Mouse (Mus musculus) urinary bladder, postnatal 10 days (tissue): ENCODE data around the gene Ahrr.

Experiments used
- DNase-seq: peaks from one replicate; pipeline ENCODE4 v3.0.0; 2022; ENCODE audit warnings: low spot score

The Ahrr gene

DNA sequence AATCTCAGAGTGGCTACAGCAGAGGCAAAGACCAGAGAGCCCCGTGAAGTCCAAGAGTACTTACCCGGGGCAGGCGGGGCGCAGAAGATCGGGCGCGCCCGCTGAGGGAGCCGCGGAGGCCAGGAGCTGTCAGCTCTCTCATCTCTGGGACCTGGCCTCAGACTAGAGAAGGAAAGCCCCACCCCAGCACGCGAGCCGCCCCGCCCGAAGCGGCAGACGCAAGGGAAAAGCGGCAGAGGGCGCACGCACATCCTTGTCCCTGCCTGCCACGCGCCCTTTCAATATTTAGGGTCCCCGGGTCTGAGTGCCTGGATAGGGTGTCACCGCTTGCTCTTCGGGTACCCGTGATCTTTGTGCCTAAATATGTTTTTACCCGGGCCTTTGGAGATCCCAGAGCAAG is at the start of gene Ahrr:
TSS of gene Ahrr (minus strand) at position 165 of the 400 bp plus-strand sequence.
- no peak for DNase-seq

- DNase-seq = no peak
These were observed 48.9 kb upstream of the Ahrr start for GRCm38 (mm10) chr13:74341036-74341435.

- DNase-seq = no peak
These were observed 37.2 kb upstream of the Ahrr start for GRCm38 (mm10) chr13:74329321-74329720.

GRCm38 (mm10) chr13:74317170-74317849 is 25.2 kb upstream of the Ahrr start, which contains the start of gene Pdcd6:
TSS of gene Pdcd6 (minus strand) at chr13:74317580.
- DNase-seq = peak; percentile 56

DNA sequence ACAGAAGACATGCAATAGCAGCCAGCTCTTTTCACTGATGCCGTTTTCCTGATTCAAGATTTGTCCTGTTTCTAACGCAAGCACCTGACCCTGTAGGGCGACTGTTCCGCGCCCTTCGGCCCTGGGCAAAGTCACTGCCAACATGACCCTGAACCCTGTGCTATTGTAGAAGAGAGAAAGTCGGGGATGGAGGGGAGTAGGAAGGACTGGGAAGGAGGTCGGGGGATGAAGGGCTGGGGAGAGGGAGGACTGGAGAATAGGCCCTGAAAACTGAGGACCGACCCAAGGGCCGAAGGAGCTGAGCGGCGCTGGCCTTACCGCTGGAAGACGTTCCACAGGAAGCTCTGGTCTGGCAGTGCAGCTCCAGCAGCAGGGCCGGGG is 24.6 kb upstream of the Ahrr start:
- no peak for DNase-seq

DNA sequence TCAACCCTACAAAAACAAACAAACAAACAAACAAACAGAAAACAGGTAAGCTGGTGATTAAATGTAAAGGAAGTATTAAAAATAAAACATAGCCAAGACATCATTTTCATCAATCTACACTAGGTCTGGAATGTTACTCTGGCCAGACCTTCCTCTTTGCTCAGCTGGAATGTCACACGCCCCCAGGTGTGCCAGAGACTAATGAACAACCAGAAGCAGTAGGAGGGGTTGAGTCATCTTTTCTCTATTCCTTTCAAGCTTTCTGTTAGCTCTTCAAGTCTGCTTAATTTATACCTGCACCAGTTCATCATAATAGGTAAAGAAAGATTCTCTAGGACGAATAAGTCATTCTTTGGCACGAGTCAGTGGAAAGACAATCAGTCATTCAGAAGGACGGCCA is 24.3 kb upstream of the Ahrr start:
- no peak for DNase-seq

- DNase-seq = no peak
These were observed 22.5 kb upstream of the Ahrr start for GRCm38 (mm10) chr13:74314616-74315015.

GRCm38 (mm10) chr13:74305780-74306179 is 13.6 kb upstream of the Ahrr start:
- DNase-seq = no peak

DNA sequence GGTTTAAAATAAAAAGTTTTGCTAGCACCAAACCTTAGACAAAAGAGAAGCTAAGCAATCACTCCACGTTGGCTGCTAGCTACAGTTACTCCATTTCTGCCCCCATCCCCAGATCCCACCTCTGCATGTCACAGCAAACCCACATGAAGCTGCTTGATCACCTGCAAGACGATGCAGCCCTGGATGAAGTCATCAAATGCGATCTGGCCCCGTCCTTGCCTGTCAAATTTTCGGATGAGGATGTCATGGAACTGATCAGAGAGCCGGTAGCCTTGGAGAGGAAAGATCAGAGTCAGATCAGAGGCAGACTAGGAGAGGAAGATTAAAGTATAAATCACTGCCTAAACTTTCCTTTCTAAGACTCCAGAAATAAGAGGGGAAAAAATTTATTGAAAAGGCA is 13.2 kb upstream of the Ahrr start:
- DNase-seq = no peak

DNA sequence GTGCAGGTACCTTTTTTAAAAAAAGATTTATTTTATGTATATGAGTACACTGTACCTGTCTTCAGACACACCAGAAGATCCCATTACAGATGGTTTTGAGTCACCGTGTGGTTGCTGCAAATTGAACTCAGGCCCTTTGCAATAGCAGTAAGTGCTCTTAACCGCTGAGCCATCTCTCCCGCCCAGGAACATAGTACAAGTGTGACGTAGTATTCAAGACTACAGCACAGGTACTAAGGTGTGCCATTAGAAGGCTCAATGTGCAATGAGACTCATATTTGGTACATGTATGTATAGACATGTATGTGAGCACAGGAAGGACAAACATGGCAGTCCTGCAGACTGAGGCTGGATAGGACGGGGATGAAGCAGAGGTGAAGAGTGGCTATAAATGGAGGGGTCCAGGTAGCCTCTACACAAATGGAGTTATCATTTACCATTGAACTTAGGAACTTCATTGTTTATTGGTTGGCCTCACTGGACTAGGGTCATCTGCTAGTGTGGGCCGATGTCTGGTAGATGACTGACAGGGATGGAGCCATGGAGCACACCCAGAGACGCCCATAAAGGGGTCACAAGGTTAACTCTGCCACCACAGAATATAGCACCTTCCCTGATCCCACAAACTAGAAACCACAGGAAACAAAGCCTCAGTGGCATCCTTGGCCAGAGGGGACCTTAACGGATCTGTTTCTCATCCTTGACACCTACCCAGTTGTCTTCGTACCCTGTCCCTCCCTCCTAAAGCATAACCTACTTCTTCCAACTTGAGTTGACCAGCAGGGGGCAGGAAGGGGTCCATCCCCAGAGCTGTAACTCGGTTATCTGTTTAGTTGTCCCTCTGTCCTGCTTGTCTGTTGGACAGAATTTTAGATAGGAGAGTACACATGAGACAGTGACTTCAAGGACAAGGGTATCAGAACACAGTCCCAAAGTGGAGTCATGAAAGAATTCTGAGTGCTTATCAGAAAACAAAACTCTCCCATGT is 10.2 kb upstream of the Ahrr start:
- DNase-seq = no peak

DNA sequence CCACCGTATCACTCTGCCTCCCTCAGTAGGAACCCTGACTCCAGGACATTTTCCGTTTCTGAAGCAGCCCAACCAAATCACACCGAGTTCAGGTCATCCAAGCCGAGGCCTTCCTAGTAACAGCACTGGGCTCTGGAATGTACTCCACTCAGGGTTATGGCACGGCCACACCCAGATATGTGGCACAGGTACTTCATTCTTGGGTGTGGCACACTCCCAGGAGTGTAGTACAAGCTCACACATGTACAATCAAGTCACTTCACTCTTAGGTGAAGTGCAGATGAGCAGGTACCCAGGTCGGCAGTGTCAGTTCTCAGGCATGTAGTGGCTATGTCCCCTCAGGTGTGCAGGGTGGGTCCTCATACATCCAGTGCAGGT is 9.5 kb upstream of the Ahrr start:
- no peak for DNase-seq

DNA sequence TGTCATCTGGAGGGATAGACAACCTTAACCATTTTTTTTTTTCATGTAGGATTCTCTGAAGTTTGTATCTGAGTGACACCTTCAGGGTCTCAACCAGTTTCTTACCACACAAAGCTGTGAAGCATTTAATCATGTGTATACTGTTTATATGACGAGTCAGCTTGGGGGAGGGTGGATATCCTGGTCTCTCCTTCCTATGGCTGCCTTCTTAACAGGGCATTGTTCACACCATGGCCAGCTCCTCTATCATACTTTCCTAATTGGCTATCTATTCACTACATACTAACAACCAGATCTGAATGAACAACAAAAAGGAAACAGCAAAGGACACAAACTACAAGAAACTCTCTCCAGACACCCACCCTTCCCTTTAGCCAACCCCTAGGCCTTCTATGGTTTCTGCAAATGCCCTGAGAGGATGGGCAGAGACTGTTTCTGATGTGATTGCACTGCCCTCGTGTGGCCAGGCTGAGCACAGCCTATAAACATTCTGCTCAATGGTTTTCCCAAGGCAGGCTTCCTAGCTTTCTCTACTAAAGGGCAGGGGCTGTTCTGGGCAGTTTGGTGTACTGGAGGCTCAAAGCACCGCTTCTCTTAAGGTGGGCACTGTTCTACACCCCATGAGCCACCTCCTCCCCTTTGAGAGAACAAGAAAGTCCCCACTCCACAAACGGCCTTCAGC is 8.9 kb upstream of the Ahrr start:
- peak; percentile 22 for DNase-seq

DNA sequence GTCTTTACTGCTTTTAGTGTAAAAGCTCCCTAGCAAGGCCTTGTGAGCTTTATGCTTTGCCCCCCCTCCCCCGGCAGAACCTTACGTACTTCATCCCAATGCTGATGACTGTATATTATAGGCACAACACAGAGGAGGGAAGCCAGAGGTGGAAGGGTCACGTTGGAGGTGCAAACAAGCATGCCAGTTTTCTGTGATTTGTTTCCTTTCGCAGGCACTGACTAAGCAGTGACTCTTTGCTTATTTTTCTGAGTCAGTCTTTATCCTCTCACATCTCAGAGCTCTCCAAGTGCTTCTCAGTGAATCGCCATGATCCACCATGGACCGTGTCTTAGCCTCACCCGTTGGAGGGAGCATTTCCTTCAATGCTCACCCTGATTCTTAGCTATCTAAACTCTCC is 4.2 kb upstream of the Ahrr start:
- no peak for DNase-seq

GRCm38 (mm10) chr13:74289646-74290045 is 2.5 kb downstream of the Ahrr start:
- DNase-seq = no peak

- DNase-seq = no peak
These were observed 9.8 kb downstream of the Ahrr start for GRCm38 (mm10) chr13:74282299-74282698.

DNA sequence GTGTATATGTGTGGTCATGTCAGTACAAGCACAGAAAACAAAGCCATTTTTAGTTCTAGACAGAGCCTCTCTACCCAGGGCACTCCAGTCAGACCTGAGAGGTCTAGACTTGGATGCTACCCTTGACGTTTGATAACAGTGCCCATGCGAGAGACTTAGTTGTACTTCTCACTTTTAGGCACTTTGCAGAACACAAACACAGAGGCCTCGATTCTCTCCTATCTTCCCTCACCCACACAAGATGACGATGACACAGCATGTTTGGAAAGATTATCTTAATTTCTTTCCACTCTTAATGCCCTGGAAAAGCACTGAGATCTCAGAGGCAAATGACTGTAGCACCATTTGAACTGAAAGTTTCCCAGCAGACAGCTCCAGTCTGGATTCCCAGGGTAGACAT is 16.4 kb downstream of the Ahrr start:
- DNase-seq = no peak

- no peak for DNase-seq
These were observed 31.7 kb downstream of the Ahrr start for GRCm38 (mm10) chr13:74260231-74260992.

DNA sequence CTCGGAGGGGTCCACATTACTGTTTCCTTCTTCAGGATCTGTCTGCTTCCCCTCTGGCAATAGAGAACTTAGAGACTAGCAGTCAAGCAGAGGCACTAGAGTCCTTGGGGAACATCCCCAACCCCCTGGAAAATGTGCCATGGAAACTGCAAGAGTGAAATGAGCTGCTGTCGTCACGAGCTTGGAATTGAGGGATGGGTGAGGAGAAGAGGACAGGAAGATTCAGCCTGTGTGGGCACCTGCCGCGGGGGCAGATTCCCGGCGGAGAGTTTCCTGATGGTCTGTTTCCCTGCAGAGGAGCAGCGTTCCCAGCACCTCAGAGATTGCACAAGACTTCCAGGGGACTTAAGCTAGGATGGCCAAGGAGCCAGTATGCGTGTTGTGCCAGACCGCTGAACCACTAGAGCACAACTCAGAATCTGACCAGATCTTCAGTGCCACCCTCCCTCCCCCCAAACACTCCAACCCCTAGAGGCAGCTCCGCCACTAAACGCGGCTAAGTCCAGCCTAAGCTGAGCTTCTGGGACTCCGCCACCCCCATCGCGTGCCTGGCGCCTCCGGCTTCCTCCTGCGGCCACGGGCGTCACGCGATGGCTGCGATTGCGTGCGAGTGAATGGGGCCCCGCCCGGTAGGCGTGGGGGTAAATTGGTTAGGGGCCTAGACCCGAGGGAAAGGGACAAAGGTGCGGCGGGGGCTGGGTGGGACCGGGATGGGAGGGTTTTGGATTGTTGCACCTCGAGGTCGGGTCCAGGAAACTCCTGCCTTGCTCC is 32.5 kb downstream of the Ahrr start:
- peak; percentile 23 for DNase-seq

- no peak for DNase-seq
These were observed 45.6 kb downstream of the Ahrr start for GRCm38 (mm10) chr13:74246494-74246893.

DNA sequence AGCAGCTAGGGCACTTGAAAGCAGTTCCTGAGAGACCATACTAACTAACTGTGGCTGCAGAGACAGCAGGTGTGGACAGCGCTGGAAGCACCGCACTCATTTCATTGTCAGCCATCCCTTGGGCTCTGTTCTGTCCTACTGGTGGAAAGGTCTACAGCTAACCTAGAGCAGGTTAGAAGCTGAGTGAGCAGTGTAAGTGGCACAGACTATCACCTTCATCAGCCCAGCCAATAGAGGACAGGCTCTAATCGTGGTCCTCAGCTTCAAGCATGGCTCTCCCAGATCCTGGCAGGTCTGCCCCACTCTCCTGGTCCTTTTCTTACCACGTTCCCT is 46.3 kb downstream of the Ahrr start:
- no peak for DNase-seq

DNA sequence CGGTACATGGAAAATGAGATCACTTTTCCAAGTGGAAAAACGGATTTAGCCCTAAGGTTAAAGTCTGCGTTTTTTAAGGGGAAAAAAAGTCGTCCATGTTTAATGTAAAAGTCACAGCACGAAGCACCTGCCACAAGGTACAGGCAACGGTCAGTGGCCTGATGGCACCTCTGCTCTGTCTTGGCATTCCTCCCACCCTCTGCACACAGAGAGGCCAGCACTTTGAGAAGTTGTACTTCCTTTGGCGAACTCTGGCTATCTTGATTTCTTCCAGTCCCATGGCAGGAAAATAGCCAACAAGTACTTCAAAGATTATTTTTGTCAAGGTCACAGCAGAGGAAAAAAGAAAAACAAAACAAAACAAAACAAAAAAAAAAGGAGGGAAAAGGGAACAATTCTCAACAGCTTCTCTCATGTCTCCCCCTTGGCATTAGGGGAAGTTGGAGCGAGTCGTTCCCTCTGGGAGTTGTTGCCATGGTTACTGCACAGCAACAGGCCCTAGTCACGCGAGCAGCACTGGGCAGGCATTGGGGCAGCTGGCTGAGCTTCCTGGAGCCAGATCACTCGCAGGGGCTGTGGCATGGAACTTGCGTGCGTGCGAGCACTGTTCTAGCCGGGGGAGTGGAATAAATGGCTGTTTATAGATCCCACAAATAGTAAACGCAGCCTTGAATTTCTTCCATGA is 46.8 kb downstream of the Ahrr start:
- DNase-seq = no peak
